Mouse (Mus musculus): ENCODE data around the gene Nhsl2.

DNA sequence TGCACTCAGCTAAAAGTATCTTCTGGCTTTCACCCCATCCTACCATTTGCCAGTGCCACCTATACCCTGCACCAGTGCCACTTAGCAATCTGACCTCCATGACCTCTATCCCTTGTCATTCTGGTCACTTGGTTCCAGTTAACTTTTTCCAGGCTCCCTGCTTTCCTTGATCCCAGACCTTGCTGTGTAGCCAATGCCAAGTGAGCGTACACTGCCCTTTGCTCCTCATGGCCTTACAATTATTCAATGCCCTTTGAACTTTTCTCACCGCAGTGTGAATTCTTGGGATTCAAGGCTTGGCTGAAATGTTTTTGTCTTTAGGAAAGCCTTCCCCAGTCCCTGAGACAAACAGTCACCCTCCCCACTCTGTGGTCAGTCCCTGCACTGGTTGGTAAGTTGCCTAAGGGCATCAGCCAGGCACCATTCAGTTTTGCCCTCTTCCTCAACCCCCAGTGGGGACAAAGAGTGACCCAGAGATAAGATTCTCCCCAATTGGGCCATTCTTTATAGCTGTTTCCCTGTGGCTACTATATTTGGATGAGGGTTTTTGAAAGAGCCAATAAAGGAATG lies 95.7 kb downstream of the Nhsl2 start:
- no peak for TF ChIP-seq POLR2A (IDR thresholded peaks at IDR 0.05; ENCODE audit: borderline replicate concordance, insufficient read depth, low read length)
- no peak for TF ChIP-seq CTCF (IDR thresholded peaks at IDR 0.05; ENCODE audit: borderline replicate concordance, insufficient read depth, low read depth, low read length)

All from cerebellum, adult 2 months (tissue).